Mouse (Mus musculus): ENCODE results near the gene Snx12. TPM values are rescaled to one million over a fixed set of nuclear protein-coding genes. Genes with fewer than 3 reads are reported as not detected.

The Snx12 gene
- polyA plus RNA-seq, 1 experiment from 2014 or later, result 34.4 TPM

DNA sequence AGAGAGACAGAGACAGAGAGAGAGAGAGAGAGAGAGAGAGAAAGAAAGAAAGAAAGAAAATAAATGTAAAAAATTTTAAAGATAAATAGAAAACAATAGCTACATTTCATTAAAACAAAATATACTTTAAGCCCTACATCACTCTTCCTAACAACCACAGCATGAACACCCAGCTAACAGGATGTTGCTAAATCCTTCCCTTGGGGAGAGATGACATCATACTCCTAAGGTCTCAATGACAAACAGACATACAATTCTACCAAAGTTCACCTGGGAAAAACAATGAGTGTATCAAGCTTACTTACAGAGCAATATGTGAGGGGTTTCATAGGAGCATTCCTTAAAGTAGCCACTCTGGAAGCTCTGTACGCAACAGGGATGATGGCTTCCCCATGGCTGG is 49.0 kb downstream of the Snx12 start:
- Histone ChIP-seq H3K4me1 (ENCODE audit: control insufficient read depth in 2 of 2, insufficient read depth in 2 of 2, low read length in 2 of 2) (no peaks in the 10 kb centered on the region), H3K27ac (replicated peaks in 1 of 2; ENCODE audit: control insufficient read depth in 1 of 2, insufficient read depth in 1 of 2, low read depth in 2 of 2, low read length in 2 of 2) (no peak overlapping the region), H3K4me2 (ENCODE audit: low read length) (no peak overlapping the region), H3K27me3 (ENCODE audit: control insufficient read depth, insufficient read depth, low read length) (no peaks in the 10 kb centered on the region), H3K36me3 (ENCODE audit: control insufficient read depth, insufficient read depth, low read length) (no peaks in the 10 kb centered on the region), H3K4me3 (ENCODE audit: control insufficient read depth in 1 of 2, insufficient read depth in 1 of 2, low read depth in 1 of 2, low read length in 2 of 2) (no peak overlapping the region), H3K9ac (ENCODE audit: low read length) (no peak overlapping the region), H3K9me3 (ENCODE audit: control insufficient read depth, low read length) (no peaks in the 10 kb centered on the region)
- WGBS, result 81% methylated on average over 1 of the region's 1 CpGs
- no peak for ATAC-seq (ENCODE audit: insufficient number of reproducible peaks, insufficient read depth, low FRiP score, low read depth)

DNA sequence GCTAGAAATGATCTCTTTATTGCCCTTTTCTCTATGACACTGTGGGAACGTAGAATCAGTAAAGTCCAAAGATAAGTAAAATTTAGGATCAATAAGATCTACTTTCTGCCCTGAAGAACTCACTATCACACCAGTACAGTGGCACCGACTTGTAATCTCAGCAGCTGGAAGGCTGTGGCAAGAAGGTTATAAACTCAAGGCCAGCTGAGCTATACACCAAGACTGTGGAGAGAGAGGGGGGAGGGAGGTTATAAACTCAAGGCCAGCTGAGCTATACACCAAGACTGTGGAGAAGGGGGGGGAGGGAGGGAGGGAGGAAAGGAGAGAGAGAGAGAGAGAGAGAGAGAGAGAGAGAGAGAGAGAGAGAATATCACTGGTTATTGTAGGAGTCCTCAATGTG is 53.9 kb downstream of the Snx12 start:
- H3K27ac ChIP-seq (replicated peaks in 1 of 2; ENCODE audit: control insufficient read depth in 1 of 2, insufficient read depth in 1 of 2, low read depth in 2 of 2, low read length in 2 of 2), result no peak overlapping the region
- ATAC-seq (ENCODE audit: insufficient number of reproducible peaks, insufficient read depth, low FRiP score, low read depth), result no peak

DNA sequence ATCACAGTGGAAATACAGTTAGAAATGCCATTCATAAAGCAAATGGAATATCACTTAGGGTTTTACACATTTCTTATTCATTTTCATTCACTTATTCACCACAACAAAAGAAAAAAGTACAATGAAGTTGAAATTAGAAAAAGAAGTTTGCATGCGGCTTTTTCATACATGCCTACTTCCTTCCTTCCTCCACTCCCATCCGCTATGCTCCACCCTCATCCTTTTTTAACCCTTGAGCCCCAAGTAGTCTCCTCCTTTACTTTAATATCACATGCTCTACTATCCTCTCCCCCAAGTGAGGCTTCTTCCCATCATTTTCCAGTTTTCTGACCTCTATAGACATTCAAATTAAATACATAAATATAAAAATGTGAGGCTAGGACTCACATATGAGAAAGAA is 58.6 kb downstream of the Snx12 start:
- Histone ChIP-seq H3K27ac (replicated peaks in 1 of 2; ENCODE audit: control insufficient read depth in 1 of 2, insufficient read depth in 1 of 2, low read depth in 2 of 2, low read length in 2 of 2) (no peak overlapping the region), H3K9me3 (ENCODE audit: control insufficient read depth, low read length) (no peaks in the 10 kb centered on the region), H3K4me2 (ENCODE audit: low read length) (no peak overlapping the region), H3K9ac (ENCODE audit: low read length) (no peak overlapping the region), H3K4me3 (ENCODE audit: control insufficient read depth in 1 of 2, insufficient read depth in 1 of 2, low read depth in 1 of 2, low read length in 2 of 2) (no peak overlapping the region), H3K27me3 (ENCODE audit: control insufficient read depth, insufficient read depth, low read length) (no peaks in the 10 kb centered on the region), H3K36me3 (ENCODE audit: control insufficient read depth, insufficient read depth, low read length) (no peaks in the 10 kb centered on the region), H3K4me1 (ENCODE audit: control insufficient read depth in 2 of 2, insufficient read depth in 2 of 2, low read length in 2 of 2) (no peaks in the 10 kb centered on the region)
- 68% methylated on average over 2 of the region's 2 CpGs for WGBS
- no peak for ATAC-seq (ENCODE audit: insufficient number of reproducible peaks, insufficient read depth, low FRiP score, low read depth)

More for the DNA sequence above, 53.9 kb downstream of the Snx12 start:
- Histone ChIP-seq H3K9ac (ENCODE audit: low read length) (no peak overlapping the region), H3K4me2 (ENCODE audit: low read length) (no peak overlapping the region), H3K36me3 (ENCODE audit: control insufficient read depth, insufficient read depth, low read length) (no peaks in the 10 kb centered on the region), H3K4me1 (ENCODE audit: control insufficient read depth in 2 of 2, insufficient read depth in 2 of 2, low read length in 2 of 2) (no peaks in the 10 kb centered on the region), H3K9me3 (ENCODE audit: control insufficient read depth, low read length) (no peaks in the 10 kb centered on the region), H3K27me3 (ENCODE audit: control insufficient read depth, insufficient read depth, low read length) (no peaks in the 10 kb centered on the region), H3K4me3 (ENCODE audit: control insufficient read depth in 1 of 2, insufficient read depth in 1 of 2, low read depth in 1 of 2, low read length in 2 of 2) (no peak overlapping the region)
- WGBS, result 60% methylated on average over 2 of the region's 2 CpGs

DNA sequence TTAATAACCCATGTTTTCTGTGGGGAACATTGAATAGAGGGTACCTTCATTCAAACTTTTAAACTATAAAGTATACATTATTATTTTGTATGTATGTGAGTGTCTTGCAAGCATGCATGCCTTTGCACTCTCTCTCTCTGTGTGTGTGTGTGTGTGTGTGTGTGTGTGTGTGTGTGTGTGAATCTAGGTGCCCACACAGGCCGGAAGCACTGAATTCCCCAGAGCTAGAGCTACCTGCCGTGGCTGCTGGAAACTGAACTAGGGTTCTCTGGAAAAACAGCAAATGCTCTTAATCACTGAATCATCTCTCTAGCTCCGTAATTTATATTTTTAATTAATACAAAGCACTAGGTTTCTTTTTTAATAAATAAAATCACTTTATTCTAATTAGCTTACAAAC is 59.1 kb downstream of the Snx12 start:
- Histone ChIP-seq H3K4me2 (ENCODE audit: low read length) (no peak overlapping the region), H3K9ac (ENCODE audit: low read length) (no peak overlapping the region), H3K4me3 (ENCODE audit: control insufficient read depth in 1 of 2, insufficient read depth in 1 of 2, low read depth in 1 of 2, low read length in 2 of 2) (no peak overlapping the region), H3K36me3 (ENCODE audit: control insufficient read depth, insufficient read depth, low read length) (no peaks in the 10 kb centered on the region), H3K9me3 (ENCODE audit: control insufficient read depth, low read length) (no peaks in the 10 kb centered on the region), H3K27me3 (ENCODE audit: control insufficient read depth, insufficient read depth, low read length) (no peaks in the 10 kb centered on the region), H3K27ac (replicated peaks in 1 of 2; ENCODE audit: control insufficient read depth in 1 of 2, insufficient read depth in 1 of 2, low read depth in 2 of 2, low read length in 2 of 2) (no peak overlapping the region), H3K4me1 (ENCODE audit: control insufficient read depth in 2 of 2, insufficient read depth in 2 of 2, low read length in 2 of 2) (no peaks in the 10 kb centered on the region)
- WGBS, result 63% methylated on average over 3 of the region's 3 CpGs
- ATAC-seq (ENCODE audit: insufficient number of reproducible peaks, insufficient read depth, low FRiP score, low read depth), result no peak

DNA sequence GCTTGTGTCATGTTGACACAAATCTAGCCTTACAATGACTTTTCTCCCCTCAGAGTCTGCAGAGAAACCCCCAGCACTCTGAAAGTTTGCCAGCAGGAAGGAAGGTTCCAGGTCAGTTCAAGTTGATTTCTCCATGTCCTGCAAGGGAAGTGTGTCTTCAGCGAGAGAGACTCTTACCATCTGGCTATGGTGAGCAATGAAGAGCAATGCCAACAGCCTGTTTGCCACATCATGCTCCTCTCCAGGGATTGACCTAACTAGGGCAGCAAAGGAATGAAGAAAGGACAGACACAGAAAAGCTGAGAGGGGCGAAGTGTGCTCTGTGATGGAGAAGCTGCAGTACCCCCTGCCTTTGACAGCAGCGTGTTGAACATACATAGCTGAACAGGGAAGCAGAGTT is 59.8 kb downstream of the Snx12 start:
- Histone ChIP-seq H3K4me3 (ENCODE audit: control insufficient read depth in 1 of 2, insufficient read depth in 1 of 2, low read depth in 1 of 2, low read length in 2 of 2) (no peak overlapping the region), H3K4me1 (ENCODE audit: control insufficient read depth in 2 of 2, insufficient read depth in 2 of 2, low read length in 2 of 2) (no peaks in the 10 kb centered on the region), H3K9ac (ENCODE audit: low read length) (no peak overlapping the region), H3K27me3 (ENCODE audit: control insufficient read depth, insufficient read depth, low read length) (no peaks in the 10 kb centered on the region), H3K36me3 (ENCODE audit: control insufficient read depth, insufficient read depth, low read length) (no peaks in the 10 kb centered on the region), H3K9me3 (ENCODE audit: control insufficient read depth, low read length) (no peaks in the 10 kb centered on the region), H3K27ac (replicated peaks in 1 of 2; ENCODE audit: control insufficient read depth in 1 of 2, insufficient read depth in 1 of 2, low read depth in 2 of 2, low read length in 2 of 2) (no peak overlapping the region), H3K4me2 (ENCODE audit: low read length) (no peak overlapping the region)
- no peak for ATAC-seq (ENCODE audit: insufficient number of reproducible peaks, insufficient read depth, low FRiP score, low read depth)
- 71% methylated on average over 3 of the region's 3 CpGs for WGBS

DNA sequence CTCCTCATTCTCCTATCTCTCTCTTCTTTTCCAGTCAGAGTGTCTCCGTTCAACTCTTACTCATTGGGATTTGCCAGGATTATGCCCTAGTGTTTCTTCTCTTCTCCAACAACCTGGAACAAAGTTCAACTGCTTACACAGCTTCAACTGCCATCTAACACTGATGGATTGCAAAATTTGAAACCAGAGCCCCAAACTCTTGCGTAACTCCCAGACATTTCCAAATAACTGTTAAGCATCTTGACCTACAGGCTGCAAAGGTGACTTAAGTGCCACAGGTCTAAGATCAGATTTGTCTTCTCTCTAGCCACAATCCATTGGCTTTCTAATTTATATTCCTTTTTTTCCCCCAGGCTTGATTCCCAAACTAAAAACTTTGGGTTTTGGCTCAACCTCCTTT is 64.9 kb downstream of the Snx12 start:
- H3K9me3 ChIP-seq (ENCODE audit: control insufficient read depth, low read length), result no peaks in the 10 kb centered on the region
- H3K27me3 ChIP-seq (ENCODE audit: control insufficient read depth, insufficient read depth, low read length), result no peaks in the 10 kb centered on the region
- H3K9ac ChIP-seq (ENCODE audit: low read length), result no peak overlapping the region
- no peak overlapping the region for H3K27ac ChIP-seq (replicated peaks in 1 of 2; ENCODE audit: control insufficient read depth in 1 of 2, insufficient read depth in 1 of 2, low read depth in 2 of 2, low read length in 2 of 2)
- no peak for ATAC-seq (ENCODE audit: insufficient number of reproducible peaks, insufficient read depth, low FRiP score, low read depth)
- H3K4me1 ChIP-seq (ENCODE audit: control insufficient read depth in 2 of 2, insufficient read depth in 2 of 2, low read length in 2 of 2), result no peaks in the 10 kb centered on the region
- 89% methylated on average over 2 of the region's 2 CpGs for WGBS
- no peak overlapping the region for H3K4me3 ChIP-seq (ENCODE audit: control insufficient read depth in 1 of 2, insufficient read depth in 1 of 2, low read depth in 1 of 2, low read length in 2 of 2)
- no peak overlapping the region for H3K4me2 ChIP-seq (ENCODE audit: low read length)
- H3K36me3 ChIP-seq (ENCODE audit: control insufficient read depth, insufficient read depth, low read length), result no peaks in the 10 kb centered on the region

DNA sequence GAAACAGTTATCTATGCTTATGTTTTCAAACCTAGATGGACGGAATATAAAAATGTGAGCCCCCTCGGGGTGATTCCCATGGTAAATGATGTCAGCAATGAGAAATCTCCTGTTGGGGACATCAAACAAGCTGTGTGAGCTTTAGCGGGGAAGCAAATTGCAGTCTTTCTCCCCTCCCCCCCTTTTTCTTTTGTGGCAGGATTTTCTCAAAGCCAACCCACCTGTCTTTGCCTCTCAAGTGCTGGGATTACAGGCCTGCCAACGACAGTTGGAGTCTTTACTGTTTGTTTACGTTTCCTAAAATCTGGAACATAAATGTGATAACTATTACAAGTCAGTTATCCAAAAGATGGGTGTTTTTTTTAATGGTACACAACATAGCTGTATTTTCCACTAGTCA is 66.0 kb downstream of the Snx12 start:
- ATAC-seq (ENCODE audit: insufficient number of reproducible peaks, insufficient read depth, low FRiP score, low read depth), result no peak
- 32% methylated on average over 5 of the region's 5 CpGs for WGBS
- Histone ChIP-seq H3K27ac (replicated peaks in 1 of 2; ENCODE audit: control insufficient read depth in 1 of 2, insufficient read depth in 1 of 2, low read depth in 2 of 2, low read length in 2 of 2) (no peak overlapping the region), H3K4me2 (ENCODE audit: low read length) (no peak overlapping the region), H3K4me1 (ENCODE audit: control insufficient read depth in 2 of 2, insufficient read depth in 2 of 2, low read length in 2 of 2) (no peaks in the 10 kb centered on the region), H3K36me3 (ENCODE audit: control insufficient read depth, insufficient read depth, low read length) (no peaks in the 10 kb centered on the region), H3K4me3 (ENCODE audit: control insufficient read depth in 1 of 2, insufficient read depth in 1 of 2, low read depth in 1 of 2, low read length in 2 of 2) (no peak overlapping the region), H3K27me3 (ENCODE audit: control insufficient read depth, insufficient read depth, low read length) (no peaks in the 10 kb centered on the region), H3K9me3 (ENCODE audit: control insufficient read depth, low read length) (no peaks in the 10 kb centered on the region), H3K9ac (ENCODE audit: low read length) (no peak overlapping the region)

DNA sequence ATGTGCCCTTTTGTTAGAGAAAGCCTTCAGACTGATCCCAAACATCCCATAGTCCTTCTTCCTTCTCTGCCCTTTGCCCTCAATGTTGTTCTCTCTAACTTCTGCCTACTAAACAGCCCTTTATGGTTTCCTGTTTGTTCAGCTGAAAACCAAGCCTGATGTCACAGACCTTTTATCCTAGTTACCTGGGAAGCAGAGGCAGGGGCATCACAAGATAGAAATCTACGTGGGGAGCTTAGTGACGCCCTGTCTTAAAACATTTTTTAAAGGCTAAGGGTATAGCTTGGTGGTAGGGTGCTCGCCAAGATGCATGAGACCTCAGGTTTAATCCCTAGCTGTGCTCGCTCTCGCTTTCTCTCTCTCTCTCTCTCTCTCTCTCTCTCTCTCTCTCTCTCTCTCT is 74.9 kb downstream of the Snx12 start:
- Histone ChIP-seq H3K27ac (replicated peaks in 1 of 2; ENCODE audit: control insufficient read depth in 1 of 2, insufficient read depth in 1 of 2, low read depth in 2 of 2, low read length in 2 of 2) (no peak overlapping the region), H3K27me3 (ENCODE audit: control insufficient read depth, insufficient read depth, low read length) (no peaks in the 10 kb centered on the region), H3K9me3 (ENCODE audit: control insufficient read depth, low read length) (no peaks in the 10 kb centered on the region), H3K4me2 (ENCODE audit: low read length) (no peak overlapping the region), H3K4me1 (ENCODE audit: control insufficient read depth in 2 of 2, insufficient read depth in 2 of 2, low read length in 2 of 2) (no peaks in the 10 kb centered on the region), H3K9ac (ENCODE audit: low read length) (no peak overlapping the region), H3K36me3 (ENCODE audit: control insufficient read depth, insufficient read depth, low read length) (no peaks in the 10 kb centered on the region), H3K4me3 (ENCODE audit: control insufficient read depth in 1 of 2, insufficient read depth in 1 of 2, low read depth in 1 of 2, low read length in 2 of 2) (no peak overlapping the region)
- ATAC-seq (ENCODE audit: insufficient number of reproducible peaks, insufficient read depth, low FRiP score, low read depth), result no peak
- 61% methylated on average over 5 of the region's 5 CpGs for WGBS
